Mouse (Mus musculus) C2C12 (cell line): Measurements from ENCODE around the gene Gm21887.
"Not testable (repeated sequence)": the region's sequence is repeated elsewhere in the genome, so short reads cannot be mapped to it uniquely, and the experiment has no call there.

ENCODE experiments used
- CEBPB ChIP-seq: IDR thresholded peaks from one replicate; pipeline ENCODE4 v1.6.1; 2011; ENCODE audit warnings: low read depth, mild to moderate bottlenecking, control low read depth, moderate library complexity
- CTCF ChIP-seq: IDR thresholded peaks from one replicate; pipeline ENCODE4 v1.5.1; 2011; ENCODE audit not compliant: control insufficient read depth, insufficient read depth, insufficient read length
- FOSL1 ChIP-seq: IDR thresholded peaks from one replicate; pipeline ENCODE4 v1.8.0; 2011; ENCODE audit warnings: mild to moderate bottlenecking, low read length; ENCODE audit not compliant: poor library complexity, insufficient read depth, severe bottlenecking
- MAX ChIP-seq: IDR thresholded peaks from one replicate; pipeline ENCODE4 v1.6.1; 2011; ENCODE audit warnings: mild to moderate bottlenecking, control low read depth
- MYOD1 ChIP-seq: IDR thresholded peaks from one replicate; pipeline ENCODE4 v1.6.1; 2011; ENCODE audit warnings: low read depth; ENCODE audit not compliant: control insufficient read depth, insufficient read length
- USF1 ChIP-seq: IDR thresholded peaks from one replicate; pipeline ENCODE4 v1.6.1; 2011; ENCODE audit warnings: low read depth, mild to moderate bottlenecking, control low read depth, moderate library complexity

GRCm38 (mm10) chrX:170009801-170010221 is 352 bp downstream of the Gm21887 start:
- peak; percentile 83 for TF ChIP-seq MAX
- not testable (repeated sequence) for TF ChIP-seq CTCF, FOSL1, CEBPB, MYOD1, USF1
